Mouse (Mus musculus) CD4-positive, CD25-positive, alpha-beta regulatory T cell, adult 2 months (primary cell): Measurements from ENCODE around the gene Unc79.
A peak's percentile ranks its signal among the peaks of the same experiment; 100 is the strongest.

Source experiments
- DNase-seq: peaks from one replicate; pipeline ENCODE4 v3.0.0-alpha.2; 2012; ENCODE audit warnings: low read depth, low spot score

The Unc79 gene

DNA sequence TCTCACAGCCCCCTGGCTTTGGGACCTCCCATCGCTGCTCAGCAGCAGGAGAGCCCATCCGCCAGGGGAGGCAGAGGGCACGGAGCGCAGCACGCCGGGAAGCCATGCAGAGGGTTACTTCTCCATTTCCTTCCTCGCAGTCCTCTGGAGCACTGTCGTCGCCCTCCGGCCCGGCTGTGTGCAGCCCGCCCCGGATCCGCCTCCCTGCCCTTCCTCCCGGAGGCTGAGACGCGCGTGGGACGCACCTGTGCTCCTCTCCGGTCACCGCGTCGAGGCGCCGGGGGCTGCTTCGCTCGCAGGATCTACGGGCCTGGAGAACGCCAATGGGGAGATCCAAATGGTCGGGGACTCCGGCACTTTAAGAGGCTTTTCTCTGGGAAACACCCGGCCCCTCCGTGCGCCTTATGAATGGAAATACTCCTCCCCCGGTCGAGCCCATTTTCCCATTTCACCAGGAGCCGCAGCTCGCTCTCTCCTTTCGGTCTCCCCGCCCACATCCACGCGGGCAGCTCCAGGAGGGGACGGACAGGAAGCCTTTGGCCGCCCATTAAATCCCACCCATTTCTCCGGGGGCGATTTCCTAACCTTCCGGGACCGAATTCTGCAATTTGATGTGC is at the start of gene Unc79:
Gene Unc79 (plus strand): TSS at position 82 of the 617 bp plus-strand sequence.
- no peak for DNase-seq

DNA sequence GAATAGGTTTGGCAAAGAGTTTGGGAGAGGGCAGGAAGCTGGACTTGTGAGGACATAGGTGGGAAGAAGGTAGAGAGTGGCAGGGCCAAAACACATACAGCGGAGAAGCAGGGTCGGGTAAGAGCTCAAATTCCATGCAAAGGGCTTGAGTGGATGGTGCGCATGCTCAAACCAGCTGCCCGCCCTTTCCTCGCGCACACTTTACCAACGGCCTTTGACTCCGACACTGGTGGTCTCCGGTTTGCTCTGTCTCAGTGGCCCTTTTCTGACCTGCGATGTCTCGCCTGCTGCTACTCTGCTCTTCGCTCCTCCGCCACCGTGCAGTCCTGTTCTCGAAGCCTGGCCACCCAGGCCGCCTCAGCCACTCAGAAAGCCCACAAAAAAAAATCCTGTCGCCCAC is 49.6 kb upstream of the Unc79 start, which contains the start of gene Cox8c:
Gene Cox8c (plus strand): TSS at position 226 of the 400 bp plus-strand sequence.
- DNase-seq: no peak

DNA sequence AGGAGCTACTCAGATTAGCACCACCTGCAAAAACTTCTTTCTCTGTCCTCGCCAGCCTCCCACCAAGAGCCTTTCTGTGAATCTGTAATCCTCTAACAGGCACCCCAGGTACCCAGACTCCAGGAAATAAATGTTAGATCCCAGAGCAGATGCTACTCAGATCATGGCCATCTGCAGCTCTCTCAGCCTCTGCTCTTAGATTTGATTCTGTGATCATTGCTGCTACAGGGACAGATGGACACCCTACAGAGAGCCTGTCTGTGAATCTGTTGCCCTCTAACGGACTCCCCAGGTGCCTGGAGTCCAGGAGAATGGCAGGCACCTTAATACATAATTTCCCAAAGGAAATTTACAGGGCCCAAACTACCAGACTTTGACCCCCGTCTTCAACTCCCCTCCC is 40.5 kb upstream of the Unc79 start:
- no peak for DNase-seq

DNA sequence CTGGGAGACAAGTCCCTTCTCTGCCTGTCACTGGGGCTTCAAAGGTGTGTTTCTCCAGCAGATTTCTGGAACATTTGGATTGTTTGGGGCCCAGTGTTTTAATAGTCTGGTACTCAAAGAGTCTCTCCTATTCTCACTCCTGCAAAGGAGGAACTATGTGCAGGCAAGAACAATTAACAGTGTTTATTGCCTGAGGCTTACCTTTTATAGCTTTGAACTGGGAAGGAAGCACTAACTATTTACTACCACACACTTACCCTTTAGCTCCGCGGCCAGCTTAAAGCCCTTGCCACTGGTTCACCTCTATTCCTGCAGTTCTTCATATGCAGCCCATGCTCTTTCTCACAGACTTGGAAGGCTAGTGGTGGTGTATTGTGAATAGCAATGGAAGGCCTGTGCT is 32.6 kb upstream of the Unc79 start:
- no peak for DNase-seq

DNA sequence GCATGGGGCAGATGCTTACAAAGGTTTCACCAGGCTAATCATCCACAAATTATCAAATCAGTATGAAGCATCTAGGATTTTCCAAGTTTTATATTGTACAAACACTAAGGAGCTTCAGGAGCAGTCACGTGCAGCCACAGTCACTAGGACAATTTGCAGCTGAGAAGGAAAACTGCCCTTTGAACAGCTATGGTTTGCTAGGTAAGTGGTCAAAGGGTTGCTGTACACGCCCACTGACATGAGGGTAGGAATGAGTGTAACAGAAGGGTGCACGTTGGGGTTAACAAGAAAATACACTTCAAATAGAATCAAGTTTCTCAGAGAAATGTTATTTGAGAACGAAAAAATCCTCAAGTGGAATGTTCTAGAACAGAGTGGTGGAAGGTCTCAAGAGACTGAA is 18.9 kb upstream of the Unc79 start:
- DNase-seq: no peak

DNA sequence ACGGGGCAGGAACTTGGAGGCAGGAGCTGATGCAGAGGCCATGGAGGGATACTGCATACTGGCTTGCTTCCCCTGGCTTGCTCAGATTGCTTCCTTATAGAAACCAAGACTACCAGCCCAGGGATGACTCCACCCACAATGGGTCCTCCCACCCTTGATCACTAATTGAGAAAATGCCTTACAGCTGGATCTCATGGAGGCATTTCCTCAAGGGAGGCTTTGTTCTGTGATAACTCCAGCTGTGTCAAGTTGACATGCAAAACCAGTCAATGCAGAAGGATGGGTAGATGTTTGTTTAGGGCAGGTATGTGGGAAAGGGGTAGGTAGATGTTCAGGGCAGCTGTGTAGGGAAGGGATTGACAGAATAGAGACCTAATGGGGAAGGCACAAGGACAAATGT is 18.3 kb upstream of the Unc79 start:
- DNase-seq: no peak

DNA sequence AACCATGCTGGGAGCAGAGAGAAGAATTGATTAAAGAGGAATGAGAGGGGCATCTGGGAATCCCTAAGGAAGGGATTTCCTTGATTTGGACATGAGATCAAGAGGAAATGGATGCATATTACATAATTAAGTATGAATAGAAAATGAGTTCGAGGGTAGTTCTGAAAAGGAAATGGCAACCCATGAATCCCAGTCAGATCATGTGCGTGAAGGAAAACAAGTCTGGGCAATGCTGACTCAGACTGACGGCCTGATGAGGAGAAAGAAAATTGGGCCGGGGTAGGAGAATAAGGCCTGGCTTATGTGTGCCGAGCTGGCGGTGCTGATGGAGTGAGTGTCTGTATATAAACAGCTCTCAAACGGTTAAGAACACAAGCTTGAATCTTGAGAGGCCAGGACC is 17.9 kb upstream of the Unc79 start:
- no peak for DNase-seq

DNA sequence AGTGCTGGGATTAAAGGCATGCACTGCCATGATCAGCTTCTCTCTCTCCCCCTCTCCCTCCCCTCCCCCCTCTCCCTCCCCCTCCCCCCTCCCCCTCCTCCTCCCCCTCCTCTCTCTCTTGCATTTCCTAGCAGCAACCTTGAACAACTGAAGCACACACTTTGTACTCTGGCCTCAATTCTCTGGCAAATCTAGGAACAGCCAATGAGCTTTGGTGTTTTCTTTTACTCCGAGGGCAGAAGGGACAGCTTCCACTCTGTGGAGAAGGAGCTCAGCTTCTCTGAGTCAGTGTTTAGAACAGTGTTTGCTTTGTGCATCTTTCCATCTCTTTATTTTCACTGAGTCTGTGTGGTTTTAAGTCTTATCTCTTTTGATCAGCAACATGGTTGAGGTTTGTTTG is 12.8 kb upstream of the Unc79 start:
- DNase-seq: no peak

DNA sequence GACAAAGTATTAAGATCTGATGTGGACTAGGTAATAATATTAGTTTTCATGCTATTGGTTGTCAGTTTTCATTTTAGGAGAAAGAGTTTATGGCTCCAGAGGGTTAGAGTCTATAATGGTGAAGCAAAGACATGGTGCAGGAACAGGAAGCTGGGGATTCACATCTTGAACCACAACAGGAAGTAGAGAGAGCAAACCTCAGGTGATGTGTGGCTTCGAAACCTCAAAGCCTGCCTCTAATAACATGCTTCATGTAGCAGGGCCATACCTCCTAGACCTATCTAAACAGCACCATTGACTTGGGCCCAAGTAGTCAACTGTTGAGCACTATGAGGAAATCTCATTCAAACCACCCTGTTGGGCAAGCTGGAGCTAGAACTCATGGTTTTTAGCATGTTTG is 3.1 kb upstream of the Unc79 start:
- DNase-seq: no peak

DNA sequence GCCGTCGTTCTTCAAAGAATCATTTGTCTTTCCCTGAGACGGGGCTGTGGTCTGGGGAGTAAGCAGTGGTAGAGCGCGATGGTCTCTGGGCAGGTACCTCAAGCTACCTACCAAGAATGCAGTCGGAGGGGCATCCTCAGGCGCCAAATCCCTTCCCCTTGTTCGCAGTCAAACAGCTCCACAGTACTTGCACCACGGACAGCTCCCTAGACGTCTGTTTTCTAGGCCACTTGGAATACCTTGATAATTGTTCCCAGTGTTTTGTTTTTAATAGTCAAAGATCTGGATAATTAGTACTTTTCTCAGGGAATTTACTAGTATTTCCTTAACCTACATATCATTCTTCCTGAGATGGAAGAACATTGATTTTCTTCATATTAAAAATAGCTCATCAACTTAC is 833 bp upstream of the Unc79 start:
- no peak for DNase-seq

DNA sequence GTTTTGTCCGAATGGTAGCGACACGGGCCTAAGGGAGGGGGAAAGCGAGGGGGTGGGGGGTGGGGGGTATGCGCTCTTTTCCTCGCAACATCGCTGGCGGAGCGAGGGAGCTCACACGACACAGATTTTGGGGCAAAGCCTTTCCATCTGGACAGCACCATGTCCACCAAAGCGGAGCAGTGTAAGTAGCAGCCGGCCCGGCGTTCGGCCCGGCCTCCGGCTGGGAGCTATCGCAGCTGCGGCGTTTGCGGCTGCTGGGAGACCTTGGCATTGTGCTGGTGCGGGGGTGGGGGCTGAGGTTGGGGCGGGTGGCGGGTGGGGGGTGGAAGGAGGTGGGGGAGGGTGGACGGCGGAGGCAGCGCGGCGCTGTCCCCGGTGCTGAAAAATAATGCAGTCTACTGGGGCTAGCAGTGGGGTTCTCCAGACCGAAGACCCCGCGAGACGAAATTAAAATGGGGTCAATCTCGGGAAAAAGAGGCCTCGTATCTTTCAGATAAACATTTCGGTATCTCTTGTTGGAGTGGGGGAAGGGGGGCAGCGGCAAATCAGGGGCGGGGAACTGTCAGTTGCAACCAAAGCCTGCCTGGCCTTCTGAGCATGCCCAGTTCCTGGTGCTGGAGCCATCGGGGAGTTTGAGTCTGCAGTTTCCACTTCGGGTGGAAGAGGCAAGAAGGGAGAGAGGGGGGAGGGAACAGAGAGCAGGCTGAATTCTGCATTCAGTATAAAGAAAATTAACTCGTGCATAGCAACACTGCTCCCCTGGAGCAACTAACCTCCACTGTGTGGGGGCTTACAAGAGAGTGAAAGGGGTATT is 943 bp downstream of the Unc79 start:
- DNase-seq: peak; percentile 1

DNA sequence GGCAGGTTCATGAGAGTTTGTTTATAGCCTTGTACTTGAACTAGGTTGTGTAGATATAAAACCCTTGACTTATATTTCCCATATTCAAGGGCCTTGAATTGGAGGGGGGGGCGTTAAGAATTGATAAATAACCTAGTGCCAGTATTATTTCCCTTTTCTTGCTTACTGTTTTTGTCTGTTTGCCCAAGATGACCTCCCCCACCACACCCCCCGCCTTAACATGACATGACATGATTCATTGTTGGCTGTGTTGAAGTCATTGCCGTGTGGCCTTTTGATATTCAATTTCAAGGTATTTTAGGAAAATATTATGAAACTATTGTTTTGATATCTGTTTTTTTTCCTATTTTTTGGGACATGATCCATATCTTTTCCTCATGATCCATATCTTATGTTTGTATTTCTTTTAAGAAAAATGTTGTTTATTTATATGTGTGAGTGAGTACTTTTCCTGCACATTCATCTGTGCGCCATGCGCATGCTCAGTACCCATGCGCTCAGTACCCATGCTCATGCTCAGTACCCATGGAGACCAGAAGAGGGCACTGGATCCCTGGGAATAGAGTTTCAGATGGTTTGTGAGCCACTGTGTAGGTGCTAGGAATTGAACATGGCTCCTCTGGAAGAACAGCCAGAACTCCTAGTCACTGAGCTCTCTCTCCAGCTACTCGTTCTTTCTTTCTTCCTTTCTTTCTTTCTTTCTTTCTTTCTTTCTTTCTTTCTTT is 11.6 kb downstream of the Unc79 start:
- DNase-seq: no peak

DNA sequence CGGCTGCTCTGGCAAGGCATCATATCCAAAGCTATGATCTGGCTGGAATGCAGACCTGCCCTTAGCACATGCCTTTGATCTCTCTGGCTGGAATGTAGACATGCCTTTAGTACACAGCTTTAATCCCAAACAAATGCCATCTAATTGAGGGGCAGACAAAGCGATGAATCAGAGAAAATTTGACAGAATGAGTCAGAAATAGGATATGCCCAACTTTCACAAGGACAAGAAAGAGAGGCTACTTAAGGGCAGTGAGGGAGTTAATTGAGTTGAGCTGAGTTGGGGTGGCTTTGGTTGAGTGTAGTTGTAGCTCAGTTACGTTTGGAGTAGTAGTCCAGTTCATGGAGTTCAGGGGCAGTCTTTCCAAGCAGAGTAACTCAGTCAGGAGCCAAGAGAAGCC is 12.4 kb downstream of the Unc79 start:
- no peak for DNase-seq

DNA sequence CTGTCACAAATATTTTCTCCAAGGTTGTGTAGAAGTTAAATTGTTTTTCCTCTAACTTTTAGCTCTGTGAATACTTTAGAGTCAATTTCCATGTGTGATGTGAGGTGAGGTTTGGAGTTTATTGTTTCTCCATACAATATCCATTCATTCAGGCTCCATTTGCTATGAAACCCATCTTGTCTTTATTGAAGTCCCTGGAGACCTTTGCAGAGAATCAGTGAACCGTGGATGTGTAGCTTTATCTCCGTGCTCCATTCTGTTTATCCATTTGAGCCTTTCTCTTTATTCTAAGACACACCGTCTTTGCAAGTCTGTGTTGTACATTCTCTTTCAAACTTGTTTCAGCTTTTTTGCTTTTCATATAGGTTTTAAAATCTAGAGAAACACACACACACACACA is 15.8 kb downstream of the Unc79 start:
- DNase-seq: no peak

DNA sequence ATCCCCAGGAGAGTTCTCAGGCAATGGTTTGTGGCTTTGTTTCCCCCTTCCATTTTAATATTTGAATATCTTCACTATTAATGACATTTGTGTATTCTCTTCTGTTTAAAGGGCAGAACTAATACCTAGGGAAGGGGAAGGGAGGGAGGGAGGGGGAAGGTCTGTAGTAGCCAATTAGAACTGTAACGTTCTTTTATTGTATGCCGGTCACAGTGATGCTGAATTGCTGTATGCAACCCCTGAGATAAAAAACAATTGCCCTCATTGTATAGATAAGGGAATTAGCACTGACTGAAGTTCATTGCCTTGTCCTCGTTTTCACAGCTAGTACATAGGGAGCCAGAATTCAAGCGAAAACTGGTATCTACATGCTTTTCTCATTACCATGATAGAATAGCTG is 31.9 kb downstream of the Unc79 start:
- DNase-seq: no peak

DNA sequence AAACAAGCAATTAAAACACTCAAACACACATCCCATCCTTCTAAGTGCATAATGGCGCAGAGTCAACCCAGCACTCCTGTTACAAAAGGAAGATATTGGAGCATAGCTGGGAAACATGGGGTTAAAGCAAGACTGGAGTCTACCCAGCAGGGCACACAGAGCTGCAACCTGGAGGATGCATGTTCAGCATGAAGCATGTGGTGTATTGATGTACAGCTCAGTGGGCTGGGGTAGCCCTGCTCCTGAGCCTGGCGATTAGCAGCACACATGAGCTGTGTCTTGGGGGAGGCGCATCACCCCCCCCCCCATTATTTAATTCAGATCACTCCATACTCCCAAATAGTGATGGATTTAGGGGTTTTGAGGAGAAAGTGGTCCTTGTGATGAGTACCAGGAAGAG is 32.9 kb downstream of the Unc79 start:
- no peak for DNase-seq

DNA sequence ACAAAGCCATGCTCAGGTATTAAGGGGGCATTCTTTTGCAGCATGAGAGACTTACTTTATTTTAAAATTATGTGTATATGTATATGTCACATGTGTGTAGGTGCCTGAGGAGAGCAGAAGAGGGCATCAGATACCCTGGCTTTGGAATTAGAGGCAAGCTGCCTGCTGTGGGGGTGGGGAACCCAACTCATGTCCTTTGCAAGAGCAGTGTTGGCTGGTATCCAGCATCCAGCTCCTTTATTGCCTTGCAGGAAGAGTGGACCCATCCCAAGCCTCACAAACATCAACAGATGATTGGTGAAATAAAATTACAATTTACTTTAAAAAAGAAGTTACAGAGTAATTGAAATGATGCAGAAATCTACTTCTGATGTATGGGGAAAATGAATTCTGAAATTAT is 36.7 kb downstream of the Unc79 start:
- no peak for DNase-seq

DNA sequence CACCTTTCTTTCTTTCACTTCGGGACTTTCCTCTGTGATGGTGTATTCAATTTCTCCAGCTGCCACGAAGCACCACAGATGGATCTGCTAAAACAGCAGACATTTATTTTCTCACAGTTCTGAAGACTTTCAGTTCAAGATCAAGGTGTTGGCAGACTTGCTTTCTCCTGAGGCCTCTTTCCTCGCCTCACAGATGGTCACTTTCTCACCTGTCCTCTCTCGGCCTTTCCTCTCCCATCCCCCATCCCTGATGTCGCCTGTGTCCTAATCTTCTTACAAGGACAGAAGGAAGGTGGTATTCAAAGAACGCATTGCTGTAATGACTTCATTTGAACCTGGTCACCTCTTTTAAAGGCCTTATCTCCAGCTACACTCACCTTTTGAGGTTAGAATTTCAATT is 39.1 kb downstream of the Unc79 start:
- no peak for DNase-seq

DNA sequence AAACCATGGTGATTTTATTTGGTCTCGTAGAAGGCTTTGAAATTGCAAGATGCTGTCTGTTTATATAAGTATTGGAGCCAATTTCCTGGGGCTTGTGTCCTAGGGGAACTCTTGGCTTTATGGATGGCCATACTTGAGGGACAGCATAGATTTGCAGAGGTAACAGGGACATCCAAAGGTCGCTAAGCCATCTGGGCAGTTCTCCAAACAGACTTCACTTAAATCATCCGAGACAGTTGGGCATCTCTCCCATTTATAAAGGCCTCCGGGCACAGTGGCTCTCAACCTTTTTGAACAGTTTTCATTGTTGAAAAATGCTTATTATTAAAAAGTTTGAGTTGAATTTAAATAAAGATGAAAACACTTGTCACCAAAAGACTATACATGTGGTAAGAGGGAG is 59.8 kb downstream of the Unc79 start:
- no peak for DNase-seq

DNA sequence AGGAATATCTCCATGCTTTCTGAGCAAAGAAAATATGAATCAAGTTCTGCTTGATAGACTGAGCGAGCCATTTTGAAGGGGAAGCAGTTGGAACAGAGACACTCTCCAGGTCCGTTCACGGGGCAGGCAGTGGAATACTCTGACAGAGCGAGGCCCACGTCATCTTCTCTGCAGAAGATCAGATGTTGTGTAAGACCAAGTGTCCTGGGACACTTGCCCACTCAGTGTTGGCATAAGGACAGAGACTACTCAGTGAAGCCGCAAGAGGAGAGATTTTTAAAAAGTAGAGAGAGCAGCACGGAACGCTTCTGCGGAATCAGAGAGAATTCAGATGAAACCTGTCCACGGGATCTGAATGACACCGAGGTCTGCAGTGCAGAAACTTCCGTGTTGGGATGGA is 69.5 kb downstream of the Unc79 start:
- DNase-seq: no peak

DNA sequence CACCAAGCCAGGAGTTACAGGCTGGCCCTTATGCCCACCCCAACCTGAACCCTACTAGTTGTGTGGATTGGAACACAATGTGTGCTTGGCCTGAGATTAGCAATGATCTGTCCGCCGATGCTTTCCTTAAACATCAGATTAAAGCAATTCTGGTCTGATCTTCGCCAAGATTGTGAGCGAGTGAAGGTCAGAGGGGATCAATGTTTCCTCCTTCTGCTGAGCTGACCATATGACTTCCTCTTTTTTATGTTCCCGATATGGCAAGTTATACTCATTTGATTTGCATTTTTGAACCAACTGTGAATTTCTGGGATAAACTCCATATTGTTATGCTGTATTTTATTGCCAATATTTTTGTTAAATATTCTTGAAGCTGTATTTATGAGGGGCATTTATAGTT is 88.0 kb downstream of the Unc79 start:
- DNase-seq: no peak

DNA sequence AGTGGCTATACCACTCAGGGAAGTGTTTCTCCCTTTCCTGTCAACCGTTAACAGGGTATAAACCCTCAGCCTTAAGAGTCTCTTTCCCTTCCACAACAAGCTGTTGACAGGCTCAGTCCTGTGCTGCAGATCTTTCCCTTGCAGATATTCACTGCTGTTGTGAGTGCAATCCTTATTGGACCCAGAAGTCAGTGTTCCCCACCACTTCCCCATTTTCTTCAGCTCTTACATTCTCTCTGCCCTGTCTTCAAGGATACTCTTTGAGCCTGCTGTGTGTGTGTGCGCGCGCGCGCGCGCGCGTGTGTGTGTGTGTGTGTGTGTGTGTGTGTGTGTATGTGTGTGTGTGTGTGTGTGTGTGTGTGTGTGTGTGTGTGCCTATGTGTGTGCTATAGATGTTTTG is 90.7 kb downstream of the Unc79 start:
- no peak for DNase-seq

DNA sequence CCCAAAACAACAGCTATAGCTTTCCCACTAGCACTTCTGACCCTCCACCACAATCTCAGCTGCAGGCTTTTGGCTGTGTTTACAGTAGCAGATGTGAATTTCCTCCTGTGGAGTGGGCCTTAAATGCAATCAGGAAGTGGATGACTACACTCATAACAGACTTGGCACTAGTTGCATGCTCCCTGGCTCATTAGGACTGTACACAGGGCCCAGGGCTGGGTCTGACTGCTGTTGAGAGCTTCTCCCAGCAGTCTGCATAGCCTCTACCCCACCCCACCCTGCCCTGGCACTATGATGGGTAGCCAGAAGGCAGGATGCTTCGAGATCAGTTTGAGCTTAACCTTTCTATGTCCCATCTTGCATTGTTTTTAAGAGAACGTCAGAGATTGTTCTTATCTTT is 91.5 kb downstream of the Unc79 start:
- no peak for DNase-seq
